Mouse (Mus musculus): ENCODE measurements around the gene Fggy.

Gene Fggy

DNA sequence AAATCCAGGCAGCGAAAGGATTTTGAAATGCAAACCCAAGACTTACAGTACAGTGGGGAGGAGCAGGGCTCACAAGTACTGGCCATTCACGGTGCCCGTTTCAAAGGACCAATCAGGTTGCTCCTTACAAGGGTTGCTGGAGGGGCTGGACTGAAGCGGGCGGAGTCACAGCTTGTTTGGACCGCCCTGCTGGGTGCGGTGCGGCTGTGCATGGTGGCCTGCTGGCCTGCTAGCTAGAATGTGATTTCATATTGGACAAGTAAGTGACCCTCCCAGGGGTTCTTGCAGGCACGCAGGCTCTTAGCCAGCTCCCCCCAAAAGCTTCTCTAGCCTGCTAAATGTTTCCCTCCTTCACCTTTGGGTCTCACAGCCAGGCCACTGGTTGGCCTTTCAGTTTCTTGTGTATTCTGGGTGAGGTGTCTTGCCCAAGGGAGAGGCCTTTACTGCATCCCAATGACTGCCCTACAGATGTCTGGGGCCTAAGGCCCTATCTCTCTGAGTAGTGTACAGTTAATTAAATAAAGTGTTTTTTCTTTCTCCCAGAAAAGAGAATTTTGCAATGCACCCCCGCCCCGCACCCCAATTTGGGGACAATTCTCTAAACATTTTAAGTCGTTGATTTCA lies at the start of gene Fggy:
Fggy (plus strand) TSS at position 175 of the 624 bp plus-strand sequence.
- DNase-seq, result peak; percentile 96

DNA sequence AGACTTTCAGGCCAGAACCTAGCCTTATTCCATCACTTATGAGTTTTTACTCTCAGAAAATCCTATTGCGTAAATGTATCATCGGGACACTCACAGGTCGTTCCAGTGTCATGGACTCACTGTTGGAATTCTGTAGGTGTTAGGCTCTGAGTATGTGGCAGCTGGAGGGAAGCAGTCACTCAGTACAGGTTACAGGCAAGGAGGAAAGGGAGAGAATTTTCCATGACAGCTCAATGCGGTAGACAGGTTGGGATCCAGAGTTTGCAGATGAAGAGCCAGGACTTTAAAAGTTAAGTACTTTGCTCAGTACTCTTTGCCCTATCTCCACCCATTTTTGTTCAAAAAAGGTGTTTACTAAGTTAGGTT lies 49.4 kb upstream of the Fggy start:
- DNase-seq, result no peak

DNA sequence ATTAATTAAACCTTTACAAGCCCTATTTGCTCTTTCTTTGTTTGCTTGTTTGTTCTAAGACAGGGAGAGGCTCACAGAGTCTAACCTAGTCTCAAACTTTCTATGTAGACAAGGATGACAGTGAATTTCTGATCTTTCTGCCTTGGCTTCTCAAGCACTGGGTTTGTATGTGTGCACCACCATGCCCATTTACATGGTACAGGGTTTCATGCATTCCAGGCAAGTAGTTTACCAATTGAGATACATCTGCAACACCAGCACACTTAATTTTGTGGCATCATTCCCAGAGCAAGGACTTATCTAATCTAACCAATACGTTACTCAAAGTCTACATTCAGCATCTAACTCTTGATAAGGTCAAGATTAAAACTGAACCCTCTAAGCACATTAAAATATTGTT lies 38.9 kb upstream of the Fggy start:
- DNase-seq, result no peak

DNA sequence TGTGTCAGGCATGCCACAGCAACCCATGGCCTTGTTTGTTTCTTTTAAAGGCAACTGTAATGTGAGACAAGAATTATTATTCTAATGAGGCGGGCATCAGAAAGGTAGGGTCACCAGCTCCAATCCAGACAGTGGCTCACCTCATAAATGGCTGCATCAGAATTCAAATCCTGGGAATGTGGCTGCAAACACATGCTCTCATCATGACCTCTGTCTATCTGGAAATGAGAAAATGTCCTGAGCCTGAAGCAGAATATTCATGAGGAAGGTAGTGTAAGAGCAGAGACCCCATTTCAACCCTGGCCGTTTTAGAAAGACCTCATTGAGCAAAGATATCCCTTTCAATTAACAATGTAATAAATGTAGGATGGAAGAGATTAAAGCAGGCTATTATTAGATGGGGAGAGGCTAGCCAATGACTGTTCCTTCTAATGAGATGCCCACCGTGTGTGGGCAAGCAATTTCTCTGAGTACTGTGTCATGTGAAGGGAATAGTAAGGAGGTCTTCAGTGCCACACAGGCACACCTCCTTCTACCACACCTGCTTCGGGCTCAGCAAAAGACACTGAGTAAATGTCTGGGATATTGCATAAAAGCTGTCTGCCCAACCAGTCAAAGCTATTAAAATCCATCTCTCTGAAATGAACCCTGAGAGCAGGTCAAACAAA lies 37.2 kb upstream of the Fggy start:
- no peak for DNase-seq

DNA sequence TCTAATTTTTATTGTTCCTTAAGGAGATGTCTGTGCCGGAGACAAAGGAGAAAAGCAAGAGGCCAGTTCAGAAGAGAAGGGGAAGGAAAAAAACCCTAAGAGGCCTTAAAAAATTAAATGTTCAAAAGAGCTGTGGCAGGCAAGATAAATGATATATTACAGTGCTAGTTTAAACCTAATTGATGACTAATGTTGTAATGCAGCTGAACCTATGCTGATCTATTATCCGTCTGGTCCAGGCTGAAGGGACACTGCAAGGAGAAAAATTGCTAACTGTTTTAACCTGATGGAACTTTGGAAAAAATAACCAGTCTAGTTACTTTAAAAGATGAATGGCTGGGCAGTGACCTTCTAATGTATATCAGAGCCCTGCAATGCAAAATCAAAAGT lies 36.7 kb upstream of the Fggy start:
- no peak for DNase-seq

DNA sequence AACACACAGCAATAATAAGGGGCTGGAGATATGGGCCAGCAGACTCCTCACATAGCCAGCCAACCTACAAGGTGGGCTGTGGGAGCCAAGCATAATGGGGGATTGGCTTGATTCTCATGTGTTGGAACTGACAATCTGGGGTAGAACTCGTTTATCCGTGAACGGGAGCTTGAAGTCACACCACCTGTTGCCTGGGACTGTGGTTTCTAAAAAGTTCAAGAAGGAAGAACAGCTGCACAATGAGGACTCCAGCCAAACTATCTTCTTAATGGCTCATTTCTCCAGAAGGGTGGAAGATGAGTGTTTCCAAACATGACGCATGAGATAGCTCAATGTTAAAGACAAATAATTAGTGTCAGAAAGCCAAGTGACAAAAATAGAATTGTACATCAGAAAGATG lies 30.7 kb upstream of the Fggy start:
- no peak for DNase-seq

DNA sequence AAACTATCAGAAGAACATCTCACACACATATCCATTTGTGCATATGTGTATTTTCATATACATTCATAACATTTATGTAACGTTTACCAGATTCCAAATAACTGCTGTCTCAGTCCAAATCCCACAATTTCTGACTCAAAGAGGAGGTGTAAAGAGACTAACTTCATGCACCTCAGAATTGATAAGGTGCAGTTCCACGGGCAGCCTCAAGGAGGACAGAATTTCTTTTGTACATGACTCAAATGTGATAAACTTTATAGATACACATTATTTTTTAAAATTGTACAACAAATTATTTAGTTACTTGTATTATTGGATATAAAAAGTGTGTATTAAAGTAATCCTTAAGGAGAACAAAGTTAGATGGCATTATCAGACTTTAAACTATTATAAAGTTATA lies 26.6 kb upstream of the Fggy start:
- no peak for DNase-seq

DNA sequence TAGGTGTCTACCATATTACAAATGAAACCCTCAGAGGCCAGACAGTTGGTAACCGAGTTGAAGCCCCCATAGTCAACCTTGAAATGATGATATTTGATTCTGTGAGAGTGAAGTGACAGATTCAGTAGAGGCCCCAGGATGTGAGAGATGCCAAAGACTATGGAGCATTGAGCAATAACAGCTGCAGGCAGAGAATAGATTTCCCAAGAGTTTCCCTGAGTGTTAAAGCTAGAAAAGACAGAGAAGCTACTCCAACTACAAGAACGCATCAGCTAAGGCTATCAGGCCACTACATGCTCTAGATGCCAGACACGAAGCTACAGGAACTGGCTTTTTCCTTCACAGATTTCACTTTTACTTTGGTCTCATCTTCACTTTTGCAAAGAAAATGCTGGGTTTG lies 23.4 kb upstream of the Fggy start:
- DNase-seq, result no peak

DNA sequence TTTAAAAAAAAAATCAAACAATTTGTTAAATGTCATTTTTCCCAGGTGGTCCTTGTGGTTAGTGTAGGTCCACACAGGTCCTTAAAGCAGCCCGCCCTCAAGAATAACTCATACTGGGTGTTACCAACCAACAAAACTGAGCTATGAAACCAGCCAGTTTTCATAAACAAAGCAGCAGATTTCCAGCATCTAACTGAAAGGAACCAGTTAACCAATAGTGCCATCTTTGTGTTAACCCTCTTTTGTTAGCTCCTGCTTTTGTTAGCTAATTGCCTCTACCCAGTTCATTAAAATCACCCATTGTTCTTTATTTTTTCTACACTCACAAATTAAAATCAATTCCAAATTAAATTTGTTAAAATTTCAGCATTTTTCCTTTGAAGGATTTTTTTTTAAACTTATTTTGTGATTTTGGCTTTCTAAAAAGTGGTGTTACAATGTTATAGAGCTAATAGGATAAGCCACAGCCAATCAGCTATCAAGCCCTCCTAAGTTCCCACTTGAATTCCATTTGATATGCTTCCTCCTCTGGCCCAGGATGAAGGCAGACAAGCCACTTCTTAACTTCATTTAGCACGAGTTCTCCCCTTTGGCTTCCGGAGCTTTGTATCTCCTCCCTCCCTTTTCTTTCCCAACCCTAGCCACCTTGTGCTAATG lies 15.8 kb upstream of the Fggy start:
- no peak for DNase-seq

DNA sequence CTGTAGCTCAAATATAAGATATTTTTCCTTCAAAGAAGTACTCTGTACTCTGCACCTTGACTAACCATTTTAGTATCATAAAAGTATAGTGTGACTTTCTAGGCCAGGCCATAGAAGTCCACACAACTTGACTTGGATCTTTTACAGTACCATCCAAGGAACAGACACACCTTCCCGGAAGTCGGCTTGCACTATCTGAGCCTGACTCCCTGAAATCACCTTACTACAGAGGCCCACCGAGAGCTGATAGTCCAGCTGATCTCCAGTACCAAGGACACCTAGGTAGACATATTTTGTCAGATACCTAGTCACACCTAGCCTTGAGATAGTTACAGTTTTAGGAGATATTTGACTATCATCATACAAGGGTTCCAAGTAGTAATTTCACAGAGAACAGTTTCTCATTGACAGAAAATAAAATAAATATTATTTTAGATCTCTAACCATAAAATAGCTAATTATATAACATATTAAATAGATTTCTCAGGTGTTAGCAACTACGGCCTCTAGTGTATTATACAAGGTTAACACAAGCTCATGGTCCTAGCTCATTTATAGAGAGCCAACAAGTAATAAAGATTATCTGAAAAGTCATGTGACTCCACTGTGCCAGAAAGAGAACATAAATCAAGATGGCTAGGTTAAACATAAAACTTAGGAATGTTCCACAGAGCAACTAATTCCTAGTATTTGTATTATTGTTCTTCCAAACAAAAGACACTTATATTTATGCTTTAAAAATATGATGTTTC lies 15.1 kb upstream of the Fggy start:
- DNase-seq, result no peak

DNA sequence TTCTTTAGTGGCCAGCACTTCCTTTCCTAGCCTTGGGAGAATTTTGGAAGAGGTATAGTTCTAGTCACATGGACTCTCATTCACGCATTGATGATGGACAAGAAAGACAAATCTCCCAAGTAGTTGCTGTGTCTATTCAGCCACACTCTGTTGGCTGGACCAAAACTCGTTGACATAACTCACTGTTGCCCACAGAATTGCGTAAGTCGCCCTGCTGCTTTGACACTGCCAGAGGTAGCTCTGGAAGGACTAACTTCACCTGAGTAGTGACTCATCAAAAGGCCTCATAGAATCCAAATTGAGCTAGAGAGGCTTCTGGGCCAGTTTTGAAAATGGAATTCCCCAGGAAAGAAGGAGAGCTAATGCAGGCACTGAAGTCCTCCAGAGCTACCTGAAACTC lies 13.8 kb upstream of the Fggy start:
- DNase-seq, result no peak

DNA sequence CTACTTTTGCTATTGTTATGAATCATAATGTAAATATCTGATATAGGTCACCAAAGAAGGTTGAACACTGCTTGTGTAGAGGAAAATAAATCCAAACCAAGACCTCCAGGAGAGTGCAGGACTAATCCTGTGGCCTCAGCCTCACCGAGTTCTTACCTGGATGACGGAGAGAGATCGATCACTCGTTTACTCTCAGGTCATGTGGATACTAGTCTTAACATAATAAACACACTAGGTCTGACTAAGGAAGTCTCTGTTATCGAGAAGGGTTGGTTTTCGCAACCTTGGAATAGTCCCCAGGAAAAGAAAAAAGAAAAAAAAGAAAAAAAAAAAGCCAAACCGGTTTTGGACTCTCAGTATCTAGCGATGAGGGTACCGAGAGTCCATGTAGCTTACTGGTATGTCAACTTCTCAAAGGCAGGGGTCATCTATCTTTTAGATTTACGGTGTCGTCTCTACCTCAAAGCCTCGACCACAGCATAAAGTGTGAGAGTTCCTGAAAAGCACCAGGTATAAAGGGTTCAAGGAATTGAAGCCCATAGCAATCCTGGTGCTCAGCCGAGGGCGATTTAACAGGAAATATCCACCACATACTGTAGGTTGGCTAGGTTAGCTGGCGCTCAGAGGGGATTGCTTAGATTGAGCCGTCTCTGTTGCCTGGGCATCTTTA lies 509 bp upstream of the Fggy start:
- no peak for DNase-seq

DNA sequence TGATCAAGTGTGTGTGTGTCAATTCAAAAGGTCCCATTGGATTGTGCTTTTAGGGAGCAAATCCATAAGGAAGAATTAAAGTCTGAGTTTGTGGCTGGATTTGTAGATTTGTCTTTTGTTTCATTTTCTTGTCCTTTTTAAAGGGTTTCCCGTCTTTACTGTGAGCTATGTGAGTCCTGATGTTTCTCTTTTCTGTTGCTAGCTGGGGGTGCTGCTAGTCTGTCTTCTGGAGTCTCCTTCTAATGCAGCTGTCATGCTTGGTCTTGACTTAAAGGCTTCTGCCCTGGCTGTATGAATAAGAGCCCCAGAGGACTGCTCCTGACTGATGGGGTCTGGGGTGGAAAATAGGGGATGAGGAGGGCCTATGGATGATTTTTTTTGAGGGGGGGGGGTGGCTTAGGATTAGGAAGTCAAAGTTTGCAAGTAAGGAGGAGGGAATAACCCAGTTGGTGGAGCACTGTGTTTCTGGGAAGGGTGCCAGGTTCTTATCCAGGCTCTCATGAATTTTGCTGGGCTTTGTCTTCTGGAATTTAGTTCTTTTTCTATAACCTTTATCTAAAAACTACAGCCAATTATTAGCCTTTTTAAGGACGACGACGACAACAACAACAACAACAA lies 1.1 kb downstream of the Fggy start:
- DNase-seq, result no peak

DNA sequence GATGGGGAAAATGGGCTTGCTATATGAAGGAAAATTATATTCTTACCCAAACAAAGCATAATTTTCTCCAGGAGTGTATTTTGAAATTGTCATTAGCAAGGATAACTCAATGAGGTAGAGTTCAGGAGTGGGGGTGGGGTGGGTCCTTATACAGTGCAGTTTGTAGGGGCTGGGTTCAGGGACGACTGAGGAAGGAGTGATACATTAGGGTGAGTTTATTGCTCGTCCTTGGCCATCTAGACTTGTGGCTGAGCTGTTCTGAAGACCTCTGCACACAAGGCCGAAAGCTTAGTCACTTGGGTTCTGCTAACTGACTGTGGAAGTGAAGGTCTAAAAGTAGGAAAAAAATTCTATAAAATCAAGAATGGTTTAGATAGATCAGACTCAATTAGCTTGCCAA lies 14.3 kb downstream of the Fggy start:
- no peak for DNase-seq

DNA sequence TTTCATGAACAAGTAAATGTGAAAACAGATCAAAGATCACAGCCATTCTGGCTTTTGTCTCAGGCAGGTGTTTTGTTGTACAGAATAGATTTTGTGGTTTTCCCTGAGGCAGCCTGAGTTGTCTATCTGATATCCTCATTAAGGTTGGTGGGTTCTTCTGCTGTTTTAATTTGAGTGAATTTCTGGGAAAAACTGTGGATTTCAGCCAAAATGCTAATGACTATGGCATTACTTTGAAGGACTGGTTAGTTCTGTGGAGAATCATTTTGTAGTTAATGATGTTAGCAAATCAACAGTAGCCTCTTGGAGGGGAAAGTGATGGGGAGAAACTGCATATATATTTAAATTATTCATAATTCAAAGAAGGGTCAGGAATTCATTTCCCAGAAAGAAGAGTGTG lies 16.4 kb downstream of the Fggy start:
- DNase-seq, result no peak

DNA sequence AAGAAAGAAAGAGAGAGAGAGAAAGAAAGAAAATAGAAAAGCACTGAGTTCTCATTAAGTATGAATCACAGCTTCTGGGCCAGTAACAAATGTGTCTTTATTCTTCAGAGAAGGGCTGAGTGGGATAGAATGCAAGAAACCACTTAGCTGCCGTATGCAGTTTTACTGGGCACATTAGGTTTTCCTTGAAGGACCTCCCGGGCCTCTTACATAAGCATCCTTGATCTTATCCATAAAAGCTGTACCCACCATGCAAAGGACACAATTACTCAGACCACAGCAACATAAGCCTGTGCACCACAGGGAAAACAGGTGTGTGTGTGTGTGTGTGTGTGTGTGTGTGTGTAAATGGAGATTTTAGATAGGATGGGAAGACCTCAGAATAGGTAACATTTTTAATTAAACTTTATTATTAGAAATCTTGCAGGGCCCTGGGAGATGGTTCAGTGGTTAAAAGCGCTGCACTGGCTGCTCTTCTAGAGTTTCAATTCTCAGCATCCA lies 18.2 kb downstream of the Fggy start:
- DNase-seq, result no peak

DNA sequence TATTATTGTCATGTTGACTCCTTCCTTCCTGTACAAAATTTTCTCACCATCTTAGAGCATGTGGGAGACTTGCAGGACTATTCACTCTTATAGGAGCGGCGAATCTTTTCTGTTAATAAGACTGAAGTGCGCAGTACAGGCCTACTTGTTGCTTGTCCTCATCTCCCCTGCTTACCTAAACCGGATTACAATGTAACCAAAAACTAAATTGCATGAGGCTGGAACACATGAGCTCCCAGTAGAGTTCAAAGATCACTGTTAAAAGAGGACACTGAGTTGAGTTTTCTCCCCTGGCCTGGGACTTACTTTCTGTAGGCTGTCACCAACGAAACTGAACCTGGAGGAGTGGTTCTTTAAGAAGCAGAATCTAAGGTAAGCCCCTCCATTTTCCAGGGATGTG lies 21.9 kb downstream of the Fggy start:
- no peak for DNase-seq

DNA sequence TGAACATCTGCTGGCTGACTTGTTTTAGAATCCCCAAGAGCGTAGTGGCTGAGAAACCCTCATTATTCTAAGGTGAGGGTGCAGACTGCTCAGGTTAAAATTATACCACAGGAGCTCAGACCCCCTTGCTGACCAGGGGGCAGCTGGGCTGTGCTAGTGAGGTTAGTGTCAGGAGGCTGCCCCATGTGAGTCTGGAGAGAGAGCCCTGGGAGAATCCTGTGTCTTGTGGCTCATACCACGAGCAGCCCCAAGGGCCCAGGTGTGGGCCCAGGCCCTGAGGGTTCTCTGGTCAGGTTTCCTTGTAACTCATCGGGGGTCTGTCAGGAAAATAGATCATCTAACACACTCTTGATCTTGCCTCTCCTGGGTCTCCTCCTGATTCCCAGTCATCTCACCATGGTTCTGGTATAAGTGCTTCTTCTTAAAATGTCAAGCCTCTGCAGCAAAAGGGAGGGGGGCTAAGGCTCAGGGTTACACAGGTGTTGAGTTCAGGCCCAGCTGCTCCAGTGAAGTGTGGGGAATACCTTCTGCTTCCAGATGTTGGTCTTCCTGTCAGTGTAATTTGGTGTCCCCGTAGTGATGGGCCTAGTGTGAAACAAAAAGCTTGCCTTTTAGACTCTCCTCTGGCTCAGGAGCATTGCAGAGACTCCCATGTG lies 26.9 kb downstream of the Fggy start:
- DNase-seq, result no peak

DNA sequence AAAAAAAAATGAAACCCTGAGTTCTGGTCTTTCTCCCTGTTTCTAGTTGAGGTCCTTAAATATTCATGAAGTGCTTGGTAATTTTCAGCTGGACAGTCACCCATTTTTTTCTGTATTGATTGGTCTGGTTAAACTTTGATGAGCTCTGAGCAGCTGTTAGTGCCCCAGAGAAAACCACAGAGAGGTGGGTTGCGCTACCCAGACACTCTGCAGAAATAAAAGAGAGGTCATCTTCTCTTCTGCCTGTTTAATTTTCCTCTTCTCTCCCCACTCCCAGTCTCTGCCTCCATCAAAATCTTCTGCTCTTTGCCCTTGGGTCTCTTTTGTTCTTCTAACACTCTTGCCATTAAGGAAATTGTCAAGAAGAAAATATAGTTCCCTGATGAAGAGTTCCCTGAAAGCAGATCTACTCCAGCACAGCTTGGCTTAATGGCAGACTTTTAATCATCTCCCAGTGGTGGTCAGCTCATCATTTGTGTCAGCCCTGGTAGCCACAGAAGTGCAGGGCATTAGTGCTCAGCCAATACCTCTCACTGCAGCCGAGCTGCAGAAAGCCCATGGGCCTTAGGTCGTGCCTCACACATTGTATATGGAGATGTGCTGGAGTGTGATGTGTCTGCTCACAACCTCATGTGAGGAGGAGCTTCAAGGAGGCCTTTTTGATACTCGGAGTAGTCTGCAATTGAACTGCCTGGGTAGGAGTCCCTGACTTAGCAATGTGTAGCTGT lies 29.1 kb downstream of the Fggy start:
- DNase-seq, result no peak

DNA sequence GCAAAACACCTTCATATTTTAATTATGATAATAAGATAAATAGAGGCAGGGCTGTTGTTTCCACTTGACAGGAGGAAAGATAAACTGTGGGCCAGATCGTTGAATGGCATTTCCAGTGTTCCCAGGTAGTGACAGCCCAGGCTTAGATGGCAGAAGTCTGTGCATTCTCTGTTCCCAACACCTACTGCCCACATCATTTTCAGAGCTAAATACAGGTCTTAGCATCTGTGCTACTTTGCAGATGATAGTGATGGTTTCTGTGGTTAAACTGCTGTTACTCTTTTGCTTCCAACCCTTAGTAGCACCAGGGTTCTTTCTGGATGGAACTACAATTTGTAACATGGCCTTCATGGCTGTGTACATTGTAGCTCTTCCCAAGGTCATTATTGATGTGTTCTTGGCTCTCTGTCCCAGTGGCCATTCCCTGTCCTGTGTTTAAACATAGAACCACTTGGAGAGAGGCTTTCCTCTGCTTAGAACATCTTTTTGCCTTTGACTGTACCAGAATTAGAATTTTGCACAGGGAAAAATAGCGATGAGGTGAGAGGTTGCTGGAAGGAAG lies 31.5 kb downstream of the Fggy start:
- no peak for DNase-seq

DNA sequence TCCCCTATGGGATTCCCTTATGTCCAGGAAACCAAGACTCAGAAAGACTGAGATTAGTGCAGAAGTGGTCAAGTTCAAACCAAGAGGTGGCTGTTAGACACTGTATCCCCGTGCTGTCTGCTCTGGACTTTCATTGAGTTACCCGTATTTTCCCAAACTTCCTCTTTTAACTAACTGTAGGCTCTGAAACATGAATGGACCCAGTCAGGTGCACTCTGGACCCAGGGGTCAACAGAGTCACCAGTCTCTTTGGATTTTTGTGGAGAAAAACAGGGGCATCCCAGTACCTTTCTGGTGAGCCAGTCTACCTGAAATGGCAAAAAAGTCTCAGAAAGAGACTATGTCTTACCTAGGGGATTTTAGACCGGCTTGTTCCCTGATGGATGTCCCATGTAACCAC lies 33.6 kb downstream of the Fggy start:
- DNase-seq, result no peak
